Mouse (Mus musculus): ENCODE measurements at regions not wholly inside any gene's neighbourhood (a gene's known extent, or its start where the extent isn't known, plus 50 kb on each side); places are given as distances from the start of the nearest gene placed in this dataset.

GRCm38 (mm10) chr16:88412287-88412686, 94.5 kb downstream of the Cldn17 start:
- DNase-seq, result peak in 1 of 2 experiments; percentile 15

DNA sequence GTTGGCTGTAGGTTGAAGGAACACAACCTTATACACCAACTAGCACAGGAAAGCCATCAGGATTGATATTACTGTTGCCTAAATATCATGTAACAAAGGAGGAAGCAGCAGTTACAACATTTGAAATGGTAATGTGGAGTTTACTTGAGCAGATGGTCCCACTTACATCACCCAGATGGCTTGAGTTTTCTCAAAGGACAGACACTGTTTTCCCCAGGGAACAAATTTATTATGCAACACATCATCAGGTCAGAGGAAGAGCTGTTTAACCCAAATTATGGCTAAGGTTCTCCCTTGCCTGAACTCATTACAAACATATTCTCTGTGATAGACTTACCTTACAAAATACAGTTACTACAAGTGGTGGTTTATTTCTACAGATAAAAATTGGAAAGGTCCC, 98.6 kb downstream of the Cldn17 start:
- no peak for DNase-seq

GRCm38 (mm10) chr16:88404331-88404730, 102.4 kb downstream of the Cldn17 start:
- no peak for DNase-seq

- DNase-seq, result no peak
Measured at GRCm38 (mm10) chr16:88399881-88400280, 106.9 kb downstream of the Cldn17 start.

GRCm38 (mm10) chr16:88392764-88393163, 102.7 kb upstream of the Grik1 start:
- no peak for DNase-seq

- no peak for DNase-seq
Measured at GRCm38 (mm10) chr16:88381605-88382279, 91.7 kb upstream of the Grik1 start.

- no peak for DNase-seq
Measured at GRCm38 (mm10) chr16:88375622-88376021, 85.6 kb upstream of the Grik1 start.

GRCm38 (mm10) chr16:88374612-88375011, 84.5 kb upstream of the Grik1 start:
- DNase-seq, result no peak

- DNase-seq, result peak; percentile 26 to 29
Measured at GRCm38 (mm10) chr16:88372034-88372433, 82.0 kb upstream of the Grik1 start.

- no peak for DNase-seq
Measured at GRCm38 (mm10) chr16:88368146-88368545, 78.1 kb upstream of the Grik1 start.

DNA sequence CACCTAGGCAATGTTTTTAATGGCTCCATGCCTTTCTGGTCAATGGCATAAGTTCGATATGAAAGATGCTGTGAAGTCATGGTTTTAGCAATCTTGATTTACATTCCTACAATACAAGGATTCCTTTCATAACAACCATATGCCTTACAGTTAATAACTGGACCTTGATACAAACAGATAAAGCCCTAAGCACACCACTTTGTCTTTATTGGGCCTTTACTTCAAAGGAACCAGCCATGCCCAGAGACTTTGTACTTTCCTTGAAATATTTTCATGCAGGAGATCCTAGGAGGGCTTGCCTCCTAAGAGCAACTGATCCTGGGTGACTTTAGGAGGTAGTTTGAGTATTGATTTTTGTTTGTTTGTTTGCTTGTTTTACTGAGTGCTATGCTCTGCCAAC, 77.1 kb upstream of the Grik1 start:
- DNase-seq, result no peak

DNA sequence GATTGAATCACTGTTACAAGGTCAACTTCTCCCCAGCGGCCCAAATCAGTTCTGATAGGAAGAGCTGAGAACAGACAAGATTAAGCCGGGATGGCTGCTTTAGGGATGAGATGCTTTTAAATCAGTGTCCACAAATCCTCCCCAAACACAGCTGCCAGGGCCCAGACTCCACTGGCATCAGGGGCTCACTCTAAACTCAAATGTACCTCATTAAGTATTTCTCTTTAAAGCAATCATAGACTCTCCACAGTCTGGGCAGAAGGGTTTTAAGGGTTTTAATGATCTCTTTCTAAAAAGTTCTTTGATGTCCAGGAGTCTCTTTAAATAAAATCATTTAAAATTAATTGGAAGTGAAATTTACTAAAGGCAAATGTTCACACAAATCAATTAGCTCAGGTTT, 70.0 kb upstream of the Grik1 start:
- no peak for DNase-seq
